Mouse (Mus musculus): Measurements from ENCODE around the gene Ndc1. TPM values are rescaled to one million over a fixed set of nuclear protein-coding genes. Genes with fewer than 3 reads are reported as not detected.

The Ndc1 gene
- 77.2 and 87.4 TPM in 2 replicates for polyA plus RNA-seq (2011; ENCODE audit: insufficient read depth, insufficient read length, low read depth, missing spikeins)

DNA sequence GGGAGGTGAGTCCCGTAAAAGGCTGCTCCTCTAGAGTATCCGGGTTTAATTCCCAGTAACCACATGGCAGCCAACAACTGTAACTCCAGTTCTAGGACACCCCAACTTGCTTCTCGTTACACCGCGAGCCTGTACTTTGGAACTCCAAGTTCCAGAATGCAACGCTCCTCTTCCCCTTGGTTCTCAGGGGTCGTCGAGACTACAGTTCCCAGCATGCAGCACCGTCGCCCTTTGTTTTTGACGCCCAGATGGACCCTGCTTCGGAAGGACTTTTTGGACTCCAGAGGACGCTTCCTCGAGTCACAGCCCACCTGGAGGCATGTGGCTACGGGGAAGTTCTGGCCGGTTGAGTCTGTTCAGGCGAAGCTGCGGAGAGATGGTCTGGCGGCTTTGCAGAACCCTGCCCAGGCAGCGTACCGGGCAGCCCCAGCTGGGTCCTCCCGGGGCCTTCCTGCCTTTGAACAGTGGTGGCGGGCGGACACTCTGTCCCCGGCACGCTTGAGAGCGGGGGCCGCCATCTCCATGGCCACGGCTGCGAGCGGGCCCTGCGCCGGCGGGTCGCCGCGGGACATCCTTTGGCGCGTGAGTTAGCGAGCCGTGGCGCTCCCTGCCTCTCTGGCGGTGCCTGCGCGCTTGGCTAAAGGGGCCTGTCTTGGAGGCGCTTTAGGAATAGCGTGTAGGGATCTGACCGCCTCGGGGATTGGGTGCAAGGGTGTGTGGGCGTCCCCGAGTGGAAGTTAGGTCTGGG is at the start of gene Ndc1:
Gene Ndc1, plus strand, starts transcription at position 218 of the 748 bp plus-strand sequence.
- peaks cover 23% of the 10 kb centered on the region for H3K36me3 ChIP-seq (ENCODE audit: control insufficient read depth, insufficient read depth, low read length, poor library complexity, severe bottlenecking)
- H3K4me1 ChIP-seq (ENCODE audit: control insufficient read depth, insufficient read depth, low read length) = no peaks in the 10 kb centered on the region
- TF ChIP-seq EP300 (IDR thresholded peaks at IDR 0.05; ENCODE audit: insufficient read depth, low read depth, low read length) (no peak), POLR2A (IDR thresholded peaks at IDR 0.05; ENCODE audit: insufficient read depth, low read length) (no peak), CTCF (IDR thresholded peaks at IDR 0.05; ENCODE audit: low read depth, low read length) (no peak)
- H3K4me3 ChIP-seq (ENCODE audit: low read depth, low read length) = peak within 1 kb of the TSS; percentile 65
- peak within 1 kb of the TSS; percentile 56 for H3K9ac ChIP-seq (ENCODE audit: low read depth, poor library complexity, severe bottlenecking)
- no peaks in the 10 kb centered on the region for H3K9me3 ChIP-seq (replicated peaks; ENCODE audit: control insufficient read depth, insufficient read depth, low read length, poor library complexity, severe bottlenecking)
- H3K27ac ChIP-seq (ENCODE audit: insufficient read depth, low read length) = peak within 1 kb of the TSS; percentile 53
- H3K27me3 ChIP-seq (ENCODE audit: control insufficient read depth, insufficient read depth, low read length, poor library complexity, severe bottlenecking) = no peaks in the 10 kb centered on the region

DNA sequence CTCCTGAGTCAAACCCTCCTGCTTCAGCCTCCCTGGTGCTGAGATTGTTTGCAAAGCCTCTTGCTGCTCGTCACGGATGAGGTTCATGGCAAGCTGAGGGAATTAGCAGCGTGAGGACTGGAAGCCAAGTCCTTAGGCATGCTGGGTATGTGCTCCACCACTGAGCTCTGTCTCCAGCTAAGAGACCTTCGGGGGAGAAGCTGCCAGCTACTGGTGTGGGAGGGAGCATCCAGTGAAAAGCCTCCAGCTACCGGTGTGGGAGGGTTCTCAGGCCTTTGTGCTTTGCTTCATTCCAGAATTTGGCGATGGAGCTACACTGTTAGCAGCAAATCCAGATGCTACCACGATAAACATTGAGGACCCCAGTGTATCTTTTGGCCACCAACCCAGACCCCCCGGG is 48.9 kb upstream of the Ndc1 start:
- Histone ChIP-seq H3K9ac (ENCODE audit: low read depth, poor library complexity, severe bottlenecking) (no peak overlapping the region), H3K4me1 (ENCODE audit: control insufficient read depth, insufficient read depth, low read length) (peaks cover 2% of the 10 kb centered on the region), H3K27me3 (ENCODE audit: control insufficient read depth, insufficient read depth, low read length, poor library complexity, severe bottlenecking) (no peaks in the 10 kb centered on the region), H3K36me3 (ENCODE audit: control insufficient read depth, insufficient read depth, low read length, poor library complexity, severe bottlenecking) (no peaks in the 10 kb centered on the region), H3K4me3 (ENCODE audit: low read depth, low read length) (no peak overlapping the region), H3K27ac (ENCODE audit: insufficient read depth, low read length) (no peak overlapping the region), H3K9me3 (replicated peaks; ENCODE audit: control insufficient read depth, insufficient read depth, low read length, poor library complexity, severe bottlenecking) (no peaks in the 10 kb centered on the region)
- TF ChIP-seq POLR2A (IDR thresholded peaks at IDR 0.05; ENCODE audit: insufficient read depth, low read length) (no peak), CTCF (IDR thresholded peaks at IDR 0.05; ENCODE audit: low read depth, low read length) (no peak), EP300 (IDR thresholded peaks at IDR 0.05; ENCODE audit: insufficient read depth, low read depth, low read length) (no peak)

DNA sequence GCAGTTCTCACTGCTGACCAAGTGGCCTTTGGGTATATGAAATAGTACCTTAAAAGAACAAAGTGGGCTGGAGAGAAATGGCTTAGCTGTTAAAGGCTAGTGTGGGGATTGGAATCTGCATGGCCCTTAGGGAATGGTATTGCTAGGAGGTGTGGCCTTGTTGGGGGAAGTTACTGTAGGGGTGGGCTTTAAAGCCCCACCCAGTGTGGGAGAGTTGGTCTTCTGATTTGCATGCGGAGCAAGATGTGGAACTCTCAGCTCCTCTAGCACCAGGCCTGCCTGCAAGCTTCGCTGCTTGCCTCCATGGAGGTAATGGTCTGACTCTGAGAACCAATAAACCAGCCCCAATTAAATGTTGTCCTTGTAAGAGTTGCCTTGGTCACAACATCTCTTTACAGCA is 46.5 kb upstream of the Ndc1 start:
- no peak overlapping the region for H3K9ac ChIP-seq (ENCODE audit: low read depth, poor library complexity, severe bottlenecking)
- H3K27me3 ChIP-seq (ENCODE audit: control insufficient read depth, insufficient read depth, low read length, poor library complexity, severe bottlenecking) = no peaks in the 10 kb centered on the region
- H3K4me1 ChIP-seq (ENCODE audit: control insufficient read depth, insufficient read depth, low read length) = peaks cover 2% of the 10 kb centered on the region
- H3K9me3 ChIP-seq (replicated peaks; ENCODE audit: control insufficient read depth, insufficient read depth, low read length, poor library complexity, severe bottlenecking) = no peaks in the 10 kb centered on the region
- H3K27ac ChIP-seq (ENCODE audit: insufficient read depth, low read length) = no peak overlapping the region
- H3K4me3 ChIP-seq (ENCODE audit: low read depth, low read length) = no peak overlapping the region
- H3K36me3 ChIP-seq (ENCODE audit: control insufficient read depth, insufficient read depth, low read length, poor library complexity, severe bottlenecking) = no peaks in the 10 kb centered on the region
- no peak for TF ChIP-seq POLR2A (IDR thresholded peaks at IDR 0.05; ENCODE audit: insufficient read depth, low read length)
- TF ChIP-seq EP300 (IDR thresholded peaks at IDR 0.05; ENCODE audit: insufficient read depth, low read depth, low read length) = no peak
- no peak for TF ChIP-seq CTCF (IDR thresholded peaks at IDR 0.05; ENCODE audit: low read depth, low read length)

DNA sequence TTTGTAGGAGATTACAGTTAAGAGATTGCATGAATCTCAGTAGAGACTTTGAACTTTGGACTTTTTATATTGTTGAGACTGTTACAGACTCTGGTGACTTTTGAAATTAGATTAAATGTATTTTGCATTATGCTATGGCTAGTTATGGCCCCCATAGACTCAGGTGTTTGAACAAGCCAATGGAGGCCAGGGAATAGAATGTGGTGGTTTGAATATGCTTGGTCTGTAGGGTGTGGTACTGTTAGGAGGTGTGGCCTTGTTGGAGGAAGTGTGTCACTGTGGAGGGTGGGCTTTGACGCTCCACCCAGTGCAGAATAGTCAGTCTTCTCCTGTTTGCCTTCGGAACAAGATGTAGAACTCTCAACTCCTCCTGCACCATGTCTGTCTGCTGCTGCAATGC is 44.5 kb upstream of the Ndc1 start:
- Histone ChIP-seq H3K9ac (ENCODE audit: low read depth, poor library complexity, severe bottlenecking) (no peak overlapping the region), H3K4me3 (ENCODE audit: low read depth, low read length) (no peak overlapping the region), H3K4me1 (ENCODE audit: control insufficient read depth, insufficient read depth, low read length) (peaks cover 2% of the 10 kb centered on the region), H3K9me3 (replicated peaks; ENCODE audit: control insufficient read depth, insufficient read depth, low read length, poor library complexity, severe bottlenecking) (no peaks in the 10 kb centered on the region), H3K27me3 (ENCODE audit: control insufficient read depth, insufficient read depth, low read length, poor library complexity, severe bottlenecking) (no peaks in the 10 kb centered on the region), H3K36me3 (ENCODE audit: control insufficient read depth, insufficient read depth, low read length, poor library complexity, severe bottlenecking) (no peaks in the 10 kb centered on the region), H3K27ac (ENCODE audit: insufficient read depth, low read length) (no peak overlapping the region)
- TF ChIP-seq POLR2A (IDR thresholded peaks at IDR 0.05; ENCODE audit: insufficient read depth, low read length) = no peak
- TF ChIP-seq EP300 (IDR thresholded peaks at IDR 0.05; ENCODE audit: insufficient read depth, low read depth, low read length) = no peak
- no peak for TF ChIP-seq CTCF (IDR thresholded peaks at IDR 0.05; ENCODE audit: low read depth, low read length)

DNA sequence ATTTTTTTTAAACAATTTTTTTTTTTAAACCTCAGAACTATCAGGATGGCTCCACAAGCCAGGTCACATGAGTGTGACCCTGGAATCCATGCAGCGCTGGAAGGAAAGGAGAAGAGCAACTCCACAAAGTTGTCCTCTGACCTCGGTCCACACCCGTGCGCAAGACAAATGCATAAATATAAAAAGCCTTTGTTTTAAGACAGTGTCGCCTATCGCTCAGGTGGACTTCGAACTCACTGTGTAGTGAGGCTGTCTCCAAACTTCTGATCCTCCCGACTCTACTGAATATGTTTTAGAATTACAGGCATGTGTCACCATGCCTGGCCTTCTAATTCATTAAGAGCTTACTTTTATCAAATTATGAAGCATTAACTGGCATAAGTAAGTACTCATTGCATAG is 39.1 kb upstream of the Ndc1 start:
- Histone ChIP-seq H3K4me3 (ENCODE audit: low read depth, low read length) (no peak overlapping the region), H3K9me3 (replicated peaks; ENCODE audit: control insufficient read depth, insufficient read depth, low read length, poor library complexity, severe bottlenecking) (peaks cover 2% of the 10 kb centered on the region; the same call in 1 of the 2 replicates), H3K27me3 (ENCODE audit: control insufficient read depth, insufficient read depth, low read length, poor library complexity, severe bottlenecking) (no peaks in the 10 kb centered on the region), H3K27ac (ENCODE audit: insufficient read depth, low read length) (no peak overlapping the region), H3K4me1 (ENCODE audit: control insufficient read depth, insufficient read depth, low read length) (no peaks in the 10 kb centered on the region), H3K9ac (ENCODE audit: low read depth, poor library complexity, severe bottlenecking) (no peak overlapping the region), H3K36me3 (ENCODE audit: control insufficient read depth, insufficient read depth, low read length, poor library complexity, severe bottlenecking) (no peaks in the 10 kb centered on the region)
- TF ChIP-seq EP300 (IDR thresholded peaks at IDR 0.05; ENCODE audit: insufficient read depth, low read depth, low read length) (no peak), POLR2A (IDR thresholded peaks at IDR 0.05; ENCODE audit: insufficient read depth, low read length) (no peak), CTCF (IDR thresholded peaks at IDR 0.05; ENCODE audit: low read depth, low read length) (no peak)

DNA sequence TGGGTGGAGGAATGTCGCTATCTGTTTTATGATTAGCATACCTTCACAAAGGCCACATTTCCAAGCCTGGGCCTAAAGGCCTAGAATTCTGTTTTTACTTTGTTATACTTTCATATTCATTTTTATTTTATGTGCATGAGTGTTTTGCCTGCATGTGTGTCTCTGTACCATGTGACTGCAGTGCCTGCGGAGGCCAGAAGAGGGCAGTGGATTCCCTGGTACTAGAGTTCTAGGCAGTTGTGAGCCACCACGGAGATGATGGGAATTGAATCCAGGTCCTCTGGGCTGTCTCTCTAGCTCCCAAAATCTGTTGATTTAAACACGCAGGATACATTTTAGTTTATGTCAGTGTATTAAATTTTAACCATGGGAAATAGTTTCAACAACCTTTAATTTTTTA is 34.1 kb upstream of the Ndc1 start:
- no peak for TF ChIP-seq EP300 (IDR thresholded peaks at IDR 0.05; ENCODE audit: insufficient read depth, low read depth, low read length)
- TF ChIP-seq CTCF (IDR thresholded peaks at IDR 0.05; ENCODE audit: low read depth, low read length) = peak; percentile 35
- TF ChIP-seq POLR2A (IDR thresholded peaks at IDR 0.05; ENCODE audit: insufficient read depth, low read length) = no peak
- Histone ChIP-seq H3K4me3 (ENCODE audit: low read depth, low read length) (no peak overlapping the region), H3K9me3 (replicated peaks; ENCODE audit: control insufficient read depth, insufficient read depth, low read length, poor library complexity, severe bottlenecking) (peaks cover 2% of the 10 kb centered on the region; the same call in 1 of the 2 replicates), H3K9ac (ENCODE audit: low read depth, poor library complexity, severe bottlenecking) (no peak overlapping the region), H3K27me3 (ENCODE audit: control insufficient read depth, insufficient read depth, low read length, poor library complexity, severe bottlenecking) (no peaks in the 10 kb centered on the region), H3K4me1 (ENCODE audit: control insufficient read depth, insufficient read depth, low read length) (no peaks in the 10 kb centered on the region), H3K27ac (ENCODE audit: insufficient read depth, low read length) (peak overlapping the region; percentile 25), H3K36me3 (ENCODE audit: control insufficient read depth, insufficient read depth, low read length, poor library complexity, severe bottlenecking) (no peaks in the 10 kb centered on the region)

Data from ES-Bruce4 (cell line).